Mouse (Mus musculus): ENCODE data around the gene Cfap43. TPM values are rescaled to one million over a fixed set of nuclear protein-coding genes. Genes with fewer than 3 reads are reported as not detected.
A peak's percentile ranks its signal among the peaks of the same experiment; 100 is the strongest.

Gene Cfap43
- total RNA-seq, 2 experiments from 2014 or later: 0.34 to 1.2 TPM

GRCm38 (mm10) chr19:47891562-47892312 lies 27.4 kb downstream of the Cfap43 start:
- no peak for DNase-seq (ENCODE audit: low spot score in 2 of 2)
- intact Hi-C loops (cut with DNase I): no loop called here

- DNase-seq (ENCODE audit: low spot score in 2 of 2): no peak
- intact Hi-C loops (cut with DNase I): no loop called here
Observed at GRCm38 (mm10) chr19:47890489-47891130, 28.5 kb downstream of the Cfap43 start.

- intact Hi-C loops (cut with DNase I): no loop called here
- DNase-seq (ENCODE audit: low spot score in 2 of 2): no peak
Observed at GRCm38 (mm10) chr19:47888037-47888436, 31.1 kb downstream of the Cfap43 start.

- peak in 1 of 2 experiments; percentile 31 for DNase-seq (ENCODE audit: low spot score in 2 of 2)
- intact Hi-C loops (cut with DNase I): no loop called here
Observed at GRCm38 (mm10) chr19:47887417-47887816, 31.7 kb downstream of the Cfap43 start.

GRCm38 (mm10) chr19:47886617-47887016 lies 32.5 kb downstream of the Cfap43 start:
- intact Hi-C loops (cut with DNase I): no loop called here
- no peak for DNase-seq (ENCODE audit: low spot score in 2 of 2)

- no peak for DNase-seq (ENCODE audit: low spot score in 2 of 2)
- intact Hi-C loops (cut with DNase I): no loop called here
Observed at GRCm38 (mm10) chr19:47885886-47886285, 33.2 kb downstream of the Cfap43 start.

GRCm38 (mm10) chr19:47885191-47885743 lies 33.8 kb downstream of the Cfap43 start:
- DNase-seq (ENCODE audit: low spot score in 2 of 2): no peak
- intact Hi-C loops (cut with DNase I): no loop called here

- no peak for DNase-seq (ENCODE audit: low spot score in 2 of 2)
- intact Hi-C loops (cut with DNase I): loop anchor here (5.0 kb wide), 1 partner anchor 33 kb away; the partner anchor contains the start of genes Cfap43 and Itprip
Observed at GRCm38 (mm10) chr19:47884296-47885085, 34.6 kb downstream of the Cfap43 start.

- intact Hi-C loops (cut with DNase I): loop anchor here (1.0 to 5.0 kb wide), 2 partner anchors 34 to 49 kb away; partner anchors contain the start of genes Cfap43 and Itprip
- DNase-seq (ENCODE audit: low spot score in 2 of 2): no peak
Observed at GRCm38 (mm10) chr19:47882882-47883254, 36.2 kb downstream of the Cfap43 start.

GRCm38 (mm10) chr19:47882151-47882881 lies 36.8 kb downstream of the Cfap43 start:
- DNase-seq (ENCODE audit: low spot score in 2 of 2): peak; percentile 71 to 84
- intact Hi-C loops (cut with DNase I): loop anchor here (1.0 to 5.0 kb wide), 2 partner anchors 35 to 50 kb away; partner anchors contain the start of genes Cfap43 and Itprip

- intact Hi-C loops (cut with DNase I): loop anchor here (5.0 kb wide), 1 partner anchor 36 kb away; the partner anchor contains the start of genes Cfap43 and Itprip
- DNase-seq (ENCODE audit: low spot score in 2 of 2): no peak
Observed at GRCm38 (mm10) chr19:47881538-47881937, 37.5 kb downstream of the Cfap43 start.

GRCm38 (mm10) chr19:47876252-47876651 lies 42.8 kb downstream of the Cfap43 start:
- DNase-seq (ENCODE audit: low spot score in 2 of 2): no peak
- intact Hi-C loops (cut with DNase I): no loop called here

- DNase-seq (ENCODE audit: low spot score in 2 of 2): peak in 1 of 2 experiments; percentile 19
- intact Hi-C loops (cut with DNase I): no loop called here
Observed at GRCm38 (mm10) chr19:47871515-47871914, 47.6 kb downstream of the Cfap43 start.

- intact Hi-C loops (cut with DNase I): no loop called here
- DNase-seq (ENCODE audit: low spot score in 2 of 2): no peak
Observed at GRCm38 (mm10) chr19:47870102-47870666, 48.9 kb downstream of the Cfap43 start.

GRCm38 (mm10) chr19:47869516-47869915 lies 49.6 kb downstream of the Cfap43 start:
- no peak for DNase-seq (ENCODE audit: low spot score in 2 of 2)
- intact Hi-C loops (cut with DNase I): no loop called here

- intact Hi-C loops (cut with DNase I): no loop called here
Observed at GRCm38 (mm10) chr19:47868951-47869350, 50.1 kb downstream of the Cfap43 start.

GRCm38 (mm10) chr19:47867628-47868175 lies 51.4 kb downstream of the Cfap43 start:
- intact Hi-C loops (cut with DNase I): no loop called here
- DNase-seq (ENCODE audit: low spot score in 2 of 2): no peak

More at GRCm38 (mm10) chr19:47868951-47869350, 50.1 kb downstream of the Cfap43 start:
- no peak for DNase-seq (ENCODE audit: low spot score in 2 of 2)

- peak; percentile 95 to 96 for DNase-seq (ENCODE audit: low spot score in 2 of 2)
Observed at GRCm38 (mm10) chr19:47865353-47865947, 53.6 kb downstream of the Cfap43 start, which contains the start of gene Gsto2. Gene Gsto2 (plus strand): TSS chr19:47865534.

More at GRCm38 (mm10) chr19:47865353-47865947, 53.6 kb downstream of the Cfap43 start, which contains the start of gene Gsto2:
- intact Hi-C loops (cut with DNase I): loop anchor here (1.0 kb wide), 1 partner anchor 10 kb away; no protein-coding TSS in a partner anchor

Measured in left cerebral cortex, postnatal 14 days (tissue).